Mouse (Mus musculus) forebrain, postnatal 0 days (tissue): ENCODE results near the gene Arntl2. TPM values are rescaled to one million over a fixed set of nuclear protein-coding genes. Genes with fewer than 3 reads are reported as not detected.
A peak's percentile ranks its signal among the peaks of the same experiment; 100 is the strongest.

Experiments used
- ATAC-seq: fragments of 200-750 bp; cut with Nextera tagmentation; 2 replicates; pipeline ENCODE4 v1.8.0; 2017; ENCODE audit warnings: mild to moderate bottlenecking, moderate library complexity
- DNase-seq: peaks from one replicate; pipeline ENCODE4 v3.0.0-alpha.2; 2015
- H3K27ac ChIP-seq: fragments of 300-500 bp; sonication (generic); 2 replicates; pipeline ENCODE4 v1.5.1; 2014; ENCODE audit warnings: low read depth, mild to moderate bottlenecking, antibody characterized with exemption, low read length, moderate library complexity, mixed read lengths
- H3K27me3 ChIP-seq: fragments of 300-500 bp; sonication (generic); 2 replicates; pipeline ENCODE4 v1.6.1; 2014; ENCODE audit warnings: mild to moderate bottlenecking, low read length, mixed read lengths; ENCODE audit not compliant: insufficient read depth
- H3K36me3 ChIP-seq: fragments of 300-500 bp; sonication (generic); 2 replicates; pipeline ENCODE4 v1.6.1; 2014; ENCODE audit warnings: mild to moderate bottlenecking, moderate library complexity; ENCODE audit not compliant: insufficient read depth
- H3K4me1 ChIP-seq: fragments of 300-500 bp; sonication (generic); 2 replicates; pipeline ENCODE4 v1.6.1; 2014; ENCODE audit warnings: antibody characterized with exemption; ENCODE audit not compliant: insufficient read depth
- H3K4me2 ChIP-seq: fragments of 300-500 bp; sonication (generic); 2 replicates; pipeline ENCODE4 v1.6.1; 2014; ENCODE audit warnings: low read depth, mild to moderate bottlenecking, moderate library complexity
- H3K4me3 ChIP-seq: fragments of 300-500 bp; sonication (generic); 2 replicates; pipeline ENCODE4 v1.5.1; 2014; ENCODE audit warnings: low read depth, low read length, mixed read lengths
- H3K9ac ChIP-seq: fragments of 300-500 bp; sonication (generic); 2 replicates; pipeline ENCODE4 v1.6.1; 2014; ENCODE audit warnings: mild to moderate bottlenecking
- H3K9me3 ChIP-seq: fragments of 300-500 bp; sonication (generic); 2 replicates; pipeline ENCODE4 v1.6.1; 2016; ENCODE audit warnings: low read length
- CTCF ChIP-seq: sonication (generic); IDR thresholded peaks from 2 replicates; pipeline ENCODE4 v1.5.1; 2016; ENCODE audit warnings: antibody characterized with exemption, control low read depth, low read depth
- WGBS: fragments of 180-500 bp; shearing (Covaris S2); extraction: QIAGEN DNeasy Blood & Tissue Kit; methylation state at CpG from one replicate; pipeline ENCODE4 v1.1.7; 2014; 5-methylcytosine and 5-hydroxymethylcytosine counted together
- polyA plus RNA-seq: library from polyadenylated mRNA; unstranded; fragments of >200 nt; fragmentation: Nextera tagmentation; extraction: Ambion mirVana; gene quantifications from 2 replicates; pipeline ENCODE4 v1.2.1, GENCODE M21; 2015
- total RNA-seq: library from RNA; depleted of rRNA; stranded (reverse); fragments of >200 nt; gene quantifications from 2 replicates; pipeline ENCODE4 v1.2.3, GENCODE M21; 2014

Arntl2 gene
- total and polyA plus RNA-seq, 2 experiments from 2014 or later = 2.7 to 4.5 TPM

GRCm38 (mm10) chr6:146834342-146834741 lies 38.5 kb downstream of the Arntl2 start:
- H3K4me2 ChIP-seq = no peak overlapping the region
- H3K4me1 ChIP-seq = no peaks in the 10 kb centered on the region
- H3K4me3 ChIP-seq = no peak overlapping the region
- no peaks in the 10 kb centered on the region for H3K27me3 ChIP-seq
- no peak overlapping the region for H3K9ac ChIP-seq
- no peaks in the 10 kb centered on the region for H3K9me3 ChIP-seq
- no peak for TF ChIP-seq CTCF
- H3K27ac ChIP-seq = no peak overlapping the region
- ATAC-seq (no peak), DNase-seq (no peak)
- WGBS = 80% methylated on average over 3 of the region's 3 CpGs
- no peaks in the 10 kb centered on the region for H3K36me3 ChIP-seq

GRCm38 (mm10) chr6:146835784-146836183 lies 39.9 kb downstream of the Arntl2 start:
- ATAC-seq = no peak
- no peak for DNase-seq
- Histone ChIP-seq H3K9me3 (no peaks in the 10 kb centered on the region), H3K9ac (no peak overlapping the region), H3K36me3 (no peaks in the 10 kb centered on the region), H3K4me3 (no peak overlapping the region), H3K27me3 (no peaks in the 10 kb centered on the region), H3K4me2 (no peak overlapping the region), H3K27ac (no peak overlapping the region), H3K4me1 (no peaks in the 10 kb centered on the region)
- 41% methylated on average over 4 of the region's 4 CpGs for WGBS
- no peak for TF ChIP-seq CTCF

GRCm38 (mm10) chr6:146837316-146837715 lies 41.5 kb downstream of the Arntl2 start:
- H3K4me2 ChIP-seq = no peak overlapping the region
- 66% methylated on average over 7 of the region's 7 CpGs for WGBS

GRCm38 (mm10) chr6:146838366-146838765 lies 42.5 kb downstream of the Arntl2 start:
- ATAC-seq (no peak), DNase-seq (no peak)
- Histone ChIP-seq H3K4me3 (no peak overlapping the region), H3K36me3 (no peaks in the 10 kb centered on the region), H3K4me2 (no peak overlapping the region), H3K27me3 (no peaks in the 10 kb centered on the region), H3K9ac (no peak overlapping the region), H3K4me1 (no peaks in the 10 kb centered on the region), H3K9me3 (no peaks in the 10 kb centered on the region), H3K27ac (no peak overlapping the region)
- TF ChIP-seq CTCF = peak; percentile 8; the same call in 1 of the 2 replicates
- 94% methylated on average over 5 of the region's 5 CpGs for WGBS

More at GRCm38 (mm10) chr6:146837316-146837715, 41.5 kb downstream of the Arntl2 start:
- Histone ChIP-seq H3K4me3 (no peak overlapping the region), H3K27me3 (no peaks in the 10 kb centered on the region), H3K4me1 (no peaks in the 10 kb centered on the region), H3K9me3 (no peaks in the 10 kb centered on the region), H3K9ac (no peak overlapping the region), H3K36me3 (no peaks in the 10 kb centered on the region), H3K27ac (no peak overlapping the region)
- DNase-seq (no peak), ATAC-seq (no peak)
- TF ChIP-seq CTCF = no peak

- H3K9me3 ChIP-seq = no peaks in the 10 kb centered on the region
- H3K4me1 ChIP-seq = no peaks in the 10 kb centered on the region
- DNase-seq = no peak
- H3K27me3 ChIP-seq = no peaks in the 10 kb centered on the region
- no peak overlapping the region for H3K4me3 ChIP-seq
- no peak for TF ChIP-seq CTCF
- no peak overlapping the region for H3K27ac ChIP-seq
- no peak for ATAC-seq
- no peaks in the 10 kb centered on the region for H3K36me3 ChIP-seq
- no peak overlapping the region for H3K4me2 ChIP-seq
- 95% methylated on average over 4 of the region's 4 CpGs for WGBS
- no peak overlapping the region for H3K9ac ChIP-seq
These were observed 43.0 kb downstream of the Arntl2 start for GRCm38 (mm10) chr6:146838863-146839262.

- no peak overlapping the region for H3K9ac ChIP-seq
- H3K27me3 ChIP-seq = no peaks in the 10 kb centered on the region
- 88% methylated on average over 6 of the region's 6 CpGs for WGBS
- no peaks in the 10 kb centered on the region for H3K36me3 ChIP-seq
- TF ChIP-seq CTCF = no peak
- H3K4me3 ChIP-seq = no peak overlapping the region
- ATAC-seq (no peak), DNase-seq (no peak)
- no peaks in the 10 kb centered on the region for H3K4me1 ChIP-seq
- H3K9me3 ChIP-seq = no peaks in the 10 kb centered on the region
- no peak overlapping the region for H3K27ac ChIP-seq
- H3K4me2 ChIP-seq = no peak overlapping the region
These were observed 49.0 kb downstream of the Arntl2 start for GRCm38 (mm10) chr6:146844867-146845266.

- Histone ChIP-seq H3K4me3 (no peak overlapping the region), H3K4me2 (no peak overlapping the region), H3K27ac (no peak overlapping the region), H3K36me3 (no peaks in the 10 kb centered on the region), H3K9ac (no peak overlapping the region), H3K9me3 (no peaks in the 10 kb centered on the region), H3K27me3 (no peaks in the 10 kb centered on the region), H3K4me1 (no peaks in the 10 kb centered on the region)
- DNase-seq (no peak), ATAC-seq (no peak)
- WGBS = 59% methylated on average over 5 of the region's 5 CpGs
- TF ChIP-seq CTCF = no peak
These were observed 49.5 kb downstream of the Arntl2 start for GRCm38 (mm10) chr6:146845347-146845746.
